Mouse (Mus musculus) ovary, postnatal 10 days (tissue): ENCODE data around the gene Ntpcr.

ENCODE experiments used
- DNase-seq: peaks from one replicate; pipeline ENCODE4 v3.0.0; 2022; ENCODE audit warnings: low spot score

Gene Ntpcr

DNA sequence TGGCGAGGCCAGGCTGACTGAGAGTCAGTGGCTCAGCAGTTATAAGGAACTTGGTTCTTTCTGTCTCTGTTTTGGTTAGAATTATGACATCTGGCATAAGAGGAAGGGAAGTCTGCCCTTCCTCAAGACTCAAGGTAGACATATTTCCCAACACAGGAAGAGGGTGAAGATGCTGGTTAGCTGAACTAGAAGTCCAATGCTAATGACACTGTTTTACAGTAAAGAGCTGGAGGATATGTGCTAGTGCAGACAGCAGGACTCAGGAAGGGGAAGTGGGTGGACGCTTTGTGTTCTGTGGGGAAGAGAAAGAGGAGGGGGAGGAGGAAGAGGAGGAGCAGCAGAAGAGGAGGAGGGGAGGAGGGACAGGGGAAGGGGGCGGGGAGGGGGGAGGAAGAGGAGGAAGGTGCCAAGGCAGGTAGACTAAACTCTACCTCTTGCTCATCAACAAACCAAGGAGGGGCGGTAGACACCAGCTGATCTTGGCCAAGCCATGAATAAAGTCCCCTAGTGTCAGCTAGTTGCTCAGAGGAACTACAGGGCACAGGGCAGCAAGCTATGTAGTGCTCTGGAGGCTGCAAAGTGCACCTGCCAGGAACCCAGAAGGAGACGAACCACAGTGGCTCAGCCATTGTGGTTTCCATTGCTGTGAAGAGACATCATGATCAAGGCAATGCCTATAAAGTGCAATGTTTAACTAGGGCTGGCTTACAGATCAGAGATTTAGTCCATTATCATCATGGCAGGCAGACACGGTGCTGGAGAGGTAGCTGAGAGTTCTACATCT, 4.5 kb upstream of the Ntpcr start:
- no peak for DNase-seq

DNA sequence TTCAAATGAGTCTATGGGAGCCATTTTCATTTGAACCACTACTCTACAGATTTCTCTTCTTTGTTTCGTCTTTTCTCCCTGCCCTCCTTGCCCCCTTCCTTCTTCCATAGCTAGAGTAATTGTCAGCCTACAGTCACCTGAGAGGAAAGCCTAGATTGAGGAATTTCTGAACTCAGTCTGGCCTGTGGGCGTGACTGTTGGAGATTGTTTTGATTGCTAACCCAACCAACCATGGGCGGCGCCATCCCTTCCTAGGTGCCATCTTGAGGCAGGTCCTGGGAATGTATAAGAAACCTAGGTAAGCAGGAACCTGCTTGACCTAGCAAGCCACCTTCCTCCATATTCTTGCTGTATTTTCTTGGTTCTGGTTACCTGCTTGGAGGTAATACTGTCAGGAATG, 3.6 kb upstream of the Ntpcr start:
- DNase-seq: no peak

GRCm38 (mm10) chr8:125726986-125727385, 2.8 kb upstream of the Ntpcr start:
- DNase-seq: no peak

GRCm38 (mm10) chr8:125727797-125728196, 2.0 kb upstream of the Ntpcr start:
- no peak for DNase-seq

GRCm38 (mm10) chr8:125733964-125734956, 4.5 kb downstream of the Ntpcr start:
- peak; percentile 78 for DNase-seq

- no peak for DNase-seq
Measured at GRCm38 (mm10) chr8:125738956-125739355, 9.2 kb downstream of the Ntpcr start.

DNA sequence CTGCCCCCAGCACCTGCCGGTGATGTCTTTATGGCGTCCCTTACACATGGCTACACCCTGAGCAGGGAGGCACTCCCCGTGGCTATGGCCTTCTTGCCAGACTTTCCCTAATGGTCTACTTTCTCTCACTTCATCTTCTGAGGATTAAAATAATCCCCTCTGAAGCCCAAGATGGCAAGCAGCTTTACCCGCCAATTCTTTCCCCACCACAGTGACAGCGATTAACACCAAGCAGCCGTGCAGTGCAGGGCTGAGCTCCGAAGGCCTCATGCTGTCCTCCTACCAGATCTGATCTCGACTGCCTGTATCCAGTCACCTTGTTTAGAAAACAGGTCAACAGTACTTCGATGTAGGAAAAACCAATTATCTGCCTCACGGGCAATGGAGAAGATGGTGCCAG, 10.9 kb downstream of the Ntpcr start:
- no peak for DNase-seq

DNA sequence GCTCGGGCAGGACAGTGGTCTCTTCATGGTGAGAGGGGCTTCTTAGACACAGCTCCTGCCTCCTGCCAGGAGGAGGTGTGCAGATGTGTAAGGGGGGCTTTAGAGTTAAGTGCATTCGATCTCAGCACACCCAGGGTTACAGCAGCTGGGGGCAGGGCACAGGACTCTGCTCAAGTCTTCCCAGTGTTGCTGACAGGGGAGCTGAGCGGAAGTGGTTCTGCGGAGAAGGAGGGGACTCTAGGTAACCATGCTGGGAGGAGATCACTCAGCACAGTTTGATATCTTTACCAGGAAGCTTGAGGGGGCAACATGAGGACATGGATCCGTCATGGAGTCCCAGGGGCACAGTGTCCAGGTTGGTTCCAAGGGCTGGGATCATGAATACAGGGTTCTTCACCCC, 11.6 kb downstream of the Ntpcr start:
- no peak for DNase-seq

GRCm38 (mm10) chr8:125741855-125742254, 12.1 kb downstream of the Ntpcr start:
- no peak for DNase-seq

DNA sequence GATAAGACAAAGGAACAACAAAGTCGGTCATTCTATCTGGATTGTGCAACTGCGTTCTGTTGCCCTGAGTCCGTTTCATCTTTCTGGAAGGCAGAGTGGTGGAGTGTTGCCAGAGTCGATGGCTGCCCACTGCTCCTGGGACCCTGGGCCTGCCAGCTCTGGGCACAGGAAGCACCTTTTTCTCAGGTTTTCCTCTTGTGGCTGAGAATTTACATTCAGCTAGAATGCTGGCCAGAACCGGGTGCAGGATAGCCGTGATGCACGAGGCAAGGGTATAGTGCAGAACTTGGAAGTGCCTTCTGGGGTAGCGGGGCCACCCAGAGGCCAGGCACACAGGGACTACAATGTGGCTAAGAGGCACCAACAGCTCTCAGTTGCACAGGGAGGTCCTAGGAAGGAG, 12.6 kb downstream of the Ntpcr start:
- no peak for DNase-seq

DNA sequence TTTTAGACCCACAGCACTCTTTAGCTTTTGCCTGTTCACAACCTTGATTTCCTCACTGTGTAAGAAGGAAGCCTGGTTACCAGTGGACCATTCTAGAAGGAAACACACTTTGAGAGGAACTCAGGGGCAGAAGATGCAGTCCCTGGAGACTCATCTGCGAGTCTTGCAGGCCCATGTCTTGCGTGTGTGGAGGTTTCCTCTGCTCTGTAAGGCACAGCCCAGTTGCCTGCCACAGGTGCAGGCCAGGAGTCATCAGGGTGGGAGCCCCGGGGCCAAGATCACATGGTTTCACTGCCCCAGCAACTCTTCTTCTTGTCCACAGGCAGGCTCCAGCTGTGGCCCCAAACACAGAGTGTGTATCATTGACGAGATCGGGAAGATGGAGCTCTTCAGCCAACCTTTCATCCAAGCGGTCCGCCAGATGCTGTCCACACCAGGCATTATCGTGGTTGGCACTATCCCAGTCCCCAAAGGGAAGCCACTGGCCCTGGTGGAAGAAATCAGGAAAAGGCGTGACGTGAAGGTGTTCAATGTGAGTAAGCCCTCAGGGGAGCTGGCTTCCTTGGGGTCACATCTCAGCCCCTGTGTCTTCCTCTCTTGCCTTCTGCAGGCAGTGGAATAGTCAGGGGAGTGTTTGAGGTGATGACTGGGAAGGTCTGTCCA, 15.3 kb downstream of the Ntpcr start:
- DNase-seq: no peak

DNA sequence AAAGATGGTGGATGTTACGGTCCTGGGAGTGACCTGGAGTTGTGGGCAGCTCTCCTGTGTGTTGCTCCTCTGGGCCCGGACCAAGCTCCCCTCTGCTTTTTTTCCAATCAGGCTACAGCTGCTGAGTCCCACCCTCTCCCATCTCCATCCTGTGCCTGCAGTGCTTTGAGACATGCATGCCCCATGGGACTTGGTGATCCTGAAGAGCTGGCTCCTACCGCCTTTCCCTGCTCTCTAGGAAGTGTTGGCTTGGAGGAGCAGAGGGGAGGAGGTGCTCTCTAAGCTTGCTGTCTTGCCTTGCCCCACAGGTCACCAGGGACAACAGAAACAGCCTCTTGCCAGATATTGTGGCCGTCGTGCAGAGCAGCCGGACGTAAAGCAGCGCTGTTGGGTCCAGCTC, 17.6 kb downstream of the Ntpcr start:
- no peak for DNase-seq

DNA sequence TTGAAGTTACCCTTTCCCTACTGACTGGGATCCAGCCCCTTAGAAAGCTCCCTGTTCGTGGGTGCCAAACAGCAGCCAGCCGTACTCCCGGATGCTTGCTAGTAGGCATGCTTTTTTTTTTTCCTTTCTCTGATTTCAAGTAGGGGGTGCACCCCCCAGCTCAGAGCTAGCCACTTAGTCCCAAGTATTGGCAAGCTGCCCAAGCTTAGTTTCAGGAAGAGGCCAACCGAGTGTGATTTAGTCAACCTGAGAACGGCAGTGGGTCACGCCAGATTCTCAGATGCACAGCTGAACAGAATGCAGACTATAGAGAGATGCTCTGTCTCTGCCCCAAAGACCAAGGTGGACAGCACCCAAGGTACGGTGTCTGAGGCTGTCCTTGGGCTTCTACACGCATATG, 21.1 kb downstream of the Ntpcr start:
- no peak for DNase-seq

GRCm38 (mm10) chr8:125755896-125756295, 26.1 kb downstream of the Ntpcr start:
- DNase-seq: no peak

- no peak for DNase-seq
Measured at GRCm38 (mm10) chr8:125756391-125757105, 26.8 kb downstream of the Ntpcr start.

DNA sequence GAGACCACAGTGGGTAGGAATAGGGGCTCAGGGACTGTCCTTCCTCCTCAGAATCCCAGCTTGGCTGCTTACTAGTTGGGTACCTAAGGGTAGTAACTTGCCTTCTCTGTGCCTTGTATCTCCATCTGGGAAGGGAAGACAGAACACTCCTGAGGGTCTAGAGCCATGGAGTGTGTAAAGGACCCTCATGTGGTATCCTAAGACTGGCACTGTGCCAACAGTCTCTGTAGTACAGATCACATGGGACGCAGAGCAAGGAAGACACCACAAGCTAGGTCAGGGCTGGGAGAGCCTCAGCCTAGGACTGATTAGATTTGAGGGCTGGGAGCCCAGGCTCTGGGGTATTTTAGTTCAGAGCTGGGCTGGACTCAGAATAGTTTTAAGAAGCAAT, 27.3 kb downstream of the Ntpcr start:
- no peak for DNase-seq

DNA sequence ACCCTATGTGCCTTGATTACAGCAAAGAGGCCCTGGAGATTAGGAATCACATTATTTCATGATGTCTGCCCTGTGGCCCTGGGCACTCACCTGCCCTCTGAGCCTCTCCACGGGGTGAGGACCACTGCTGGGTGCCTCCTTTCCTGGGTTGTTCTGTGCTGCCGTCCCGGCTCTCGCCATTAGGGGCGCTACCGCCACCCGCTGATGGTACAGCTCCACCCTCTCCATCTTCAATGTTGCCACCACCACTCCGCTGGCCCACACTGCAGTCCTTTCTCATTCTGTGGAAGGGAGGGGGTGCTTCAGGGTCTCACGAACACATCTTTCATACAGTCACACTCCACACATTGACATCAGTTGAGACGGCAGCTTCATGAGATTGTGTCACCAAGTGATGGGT, 29.3 kb downstream of the Ntpcr start:
- no peak for DNase-seq

DNA sequence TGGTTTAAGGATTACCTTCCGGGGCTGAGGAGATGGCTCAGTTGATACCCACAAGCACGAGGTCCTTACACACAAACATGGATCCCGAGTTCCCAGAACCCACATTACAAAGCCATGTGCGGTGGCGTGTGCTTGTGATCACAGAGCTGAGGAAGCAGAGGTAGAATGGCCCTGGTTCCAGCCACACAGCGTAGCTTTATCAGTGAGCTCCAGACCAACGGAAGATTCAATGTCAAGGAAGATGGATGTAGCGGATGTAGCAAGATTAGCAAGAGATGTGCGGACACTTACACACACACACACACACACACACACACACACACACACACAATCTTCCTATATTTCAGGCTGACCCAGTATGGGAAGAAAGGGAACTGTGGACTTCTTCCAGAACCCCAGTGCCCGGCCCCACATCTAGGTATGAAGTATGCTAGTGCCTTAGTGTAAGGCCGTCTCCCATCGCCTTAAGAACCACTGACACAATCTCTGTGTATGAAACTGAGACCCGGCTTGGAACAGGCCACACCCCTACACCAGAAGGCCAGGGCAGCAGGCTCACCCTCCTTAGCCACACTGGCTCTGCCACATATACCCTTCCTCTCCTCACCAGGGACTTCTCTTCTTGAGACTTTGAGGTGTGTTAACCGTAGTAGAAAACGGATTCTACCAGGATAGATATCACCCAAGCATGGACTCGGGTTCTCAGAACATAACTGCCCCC, 33.5 kb downstream of the Ntpcr start:
- DNase-seq: no peak

GRCm38 (mm10) chr8:125768079-125768478, 38.3 kb downstream of the Ntpcr start:
- no peak for DNase-seq

GRCm38 (mm10) chr8:125772300-125772699, 42.5 kb downstream of the Ntpcr start:
- DNase-seq: no peak

DNA sequence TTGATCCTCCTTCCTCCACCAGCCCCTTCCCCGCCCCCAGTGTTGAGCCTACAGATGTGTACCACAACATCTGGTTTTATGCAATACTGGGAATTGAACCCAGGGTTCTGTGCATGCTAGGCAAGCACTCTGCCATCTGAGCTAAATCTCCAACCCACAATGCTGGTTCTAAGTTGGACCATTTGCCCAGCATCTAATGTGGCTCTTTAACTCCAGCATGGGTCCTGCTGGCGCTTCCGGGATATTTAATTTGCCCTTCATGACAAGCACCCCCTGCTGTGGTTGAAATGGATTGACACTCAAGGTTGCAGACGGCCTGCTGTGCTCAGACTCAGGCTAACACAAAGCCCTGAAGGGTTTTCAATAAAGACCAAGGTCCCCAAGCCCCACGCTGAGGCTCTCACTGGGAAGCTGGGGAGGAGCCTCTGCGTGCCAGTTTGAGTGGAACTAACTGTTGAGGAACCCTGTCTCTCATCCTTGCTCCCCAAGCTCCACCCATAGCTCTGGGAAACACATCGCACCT, 43.6 kb downstream of the Ntpcr start:
- no peak for DNase-seq
